Mouse (Mus musculus): ENCODE results near the gene Slc37a1.

The Slc37a1 gene

GRCm38 (mm10) chr17:31294363-31295214 lies 8.0 kb downstream of the Slc37a1 start:
- DNase-seq (ENCODE audit: extremely low read depth, low read depth): peak; percentile 60

- peak; percentile 48 for DNase-seq (ENCODE audit: extremely low read depth, low read depth)
These were observed 8.8 kb downstream of the Slc37a1 start for GRCm38 (mm10) chr17:31295215-31295891.

GRCm38 (mm10) chr17:31295892-31296781 lies 9.5 kb downstream of the Slc37a1 start:
- peak; percentile 55 for DNase-seq (ENCODE audit: extremely low read depth, low read depth)

GRCm38 (mm10) chr17:31297521-31297939 lies 10.9 kb downstream of the Slc37a1 start:
- DNase-seq (ENCODE audit: extremely low read depth, low read depth): peak; percentile 74

- peak; percentile 41 for DNase-seq (ENCODE audit: extremely low read depth, low read depth)
These were observed 12.0 kb downstream of the Slc37a1 start for GRCm38 (mm10) chr17:31298419-31299209.

GRCm38 (mm10) chr17:31299981-31300380 lies 13.4 kb downstream of the Slc37a1 start:
- DNase-seq (ENCODE audit: extremely low read depth, low read depth): no peak

GRCm38 (mm10) chr17:31300736-31301135 lies 14.1 kb downstream of the Slc37a1 start:
- DNase-seq (ENCODE audit: extremely low read depth, low read depth): no peak

- no peak for DNase-seq (ENCODE audit: extremely low read depth, low read depth)
These were observed 16.8 kb downstream of the Slc37a1 start for GRCm38 (mm10) chr17:31303401-31303800.

- peak; percentile 60 for DNase-seq (ENCODE audit: extremely low read depth, low read depth)
These were observed 18.5 kb downstream of the Slc37a1 start for GRCm38 (mm10) chr17:31304895-31305775.

- DNase-seq (ENCODE audit: extremely low read depth, low read depth): no peak
These were observed 19.2 kb downstream of the Slc37a1 start for GRCm38 (mm10) chr17:31305776-31306120.

GRCm38 (mm10) chr17:31307756-31308155 lies 21.2 kb downstream of the Slc37a1 start:
- no peak for DNase-seq (ENCODE audit: extremely low read depth, low read depth)

GRCm38 (mm10) chr17:31308291-31308816 lies 21.8 kb downstream of the Slc37a1 start:
- DNase-seq (ENCODE audit: extremely low read depth, low read depth): no peak

GRCm38 (mm10) chr17:31309281-31309793 lies 22.7 kb downstream of the Slc37a1 start:
- no peak for DNase-seq (ENCODE audit: extremely low read depth, low read depth)

- no peak for DNase-seq (ENCODE audit: extremely low read depth, low read depth)
These were observed 24.5 kb downstream of the Slc37a1 start for GRCm38 (mm10) chr17:31311047-31311446.

GRCm38 (mm10) chr17:31312648-31313047 lies 26.1 kb downstream of the Slc37a1 start:
- DNase-seq (ENCODE audit: extremely low read depth, low read depth): no peak

- no peak for DNase-seq (ENCODE audit: extremely low read depth, low read depth)
These were observed 28.6 kb downstream of the Slc37a1 start for GRCm38 (mm10) chr17:31315046-31315792.

GRCm38 (mm10) chr17:31315993-31316392 lies 29.4 kb downstream of the Slc37a1 start:
- DNase-seq (ENCODE audit: extremely low read depth, low read depth): no peak

GRCm38 (mm10) chr17:31316998-31317397 lies 30.4 kb downstream of the Slc37a1 start:
- no peak for DNase-seq (ENCODE audit: extremely low read depth, low read depth)
